Mouse (Mus musculus) heart, adult 18-20 months (tissue): ENCODE data around the gene B3gnt2. TPM values are rescaled to one million over a fixed set of nuclear protein-coding genes. Genes with fewer than 3 reads are reported as not detected.

Experiments
- DNase-seq, 2 experiments: peaks; one replicate each; pipeline ENCODE4 v3.0.0; 2021 to 2022; ENCODE audit warnings: mixed read lengths in 1 of 2
- total RNA-seq, 2 experiments: library from RNA; stranded (reverse); gene quantifications; 2 replicates each; pipeline ENCODE4 v1.2.3; 2021

The B3gnt2 gene
- total RNA-seq, 2 experiments from 2014 or later, result 2.4 to 5.9 TPM

DNA sequence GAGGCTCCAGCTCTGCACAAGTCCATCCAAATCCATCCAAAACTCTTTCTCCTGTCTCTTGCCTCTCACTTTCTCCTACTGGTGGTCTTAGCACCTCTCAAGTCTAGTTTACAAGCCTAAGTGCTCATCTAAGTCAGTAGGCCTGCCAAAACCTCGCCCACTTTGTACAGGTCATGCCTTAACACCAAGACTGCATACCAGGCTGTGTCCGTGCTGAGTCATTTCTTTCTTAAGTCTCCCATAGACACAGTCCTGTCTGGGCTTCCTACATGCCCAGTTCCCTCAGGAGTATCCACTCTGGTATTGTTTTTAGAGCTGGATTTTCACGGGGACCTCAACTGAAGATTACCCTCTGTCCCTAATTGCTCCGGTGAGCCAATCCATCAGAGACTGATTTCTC is 127.9 kb downstream of the B3gnt2 start:
- no peak for DNase-seq

DNA sequence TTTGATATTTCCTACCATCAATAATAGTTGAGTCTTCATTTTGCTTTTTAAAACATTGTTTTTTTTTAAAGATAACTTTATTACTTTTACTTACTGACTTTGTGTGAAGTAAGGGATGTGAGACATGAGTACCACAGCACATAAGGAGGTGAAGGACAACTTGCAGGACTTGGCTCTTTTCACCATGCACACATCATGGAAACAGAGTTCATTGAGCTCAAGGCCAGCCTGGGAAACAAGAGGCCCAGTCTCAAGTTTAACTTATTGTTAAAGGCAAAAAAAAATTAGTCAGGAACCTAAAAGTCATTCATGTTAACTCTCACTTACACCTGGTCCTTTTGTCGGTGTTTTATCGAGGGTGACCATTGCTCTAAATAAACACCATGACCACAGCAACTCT is 137.7 kb downstream of the B3gnt2 start:
- DNase-seq, result no peak

DNA sequence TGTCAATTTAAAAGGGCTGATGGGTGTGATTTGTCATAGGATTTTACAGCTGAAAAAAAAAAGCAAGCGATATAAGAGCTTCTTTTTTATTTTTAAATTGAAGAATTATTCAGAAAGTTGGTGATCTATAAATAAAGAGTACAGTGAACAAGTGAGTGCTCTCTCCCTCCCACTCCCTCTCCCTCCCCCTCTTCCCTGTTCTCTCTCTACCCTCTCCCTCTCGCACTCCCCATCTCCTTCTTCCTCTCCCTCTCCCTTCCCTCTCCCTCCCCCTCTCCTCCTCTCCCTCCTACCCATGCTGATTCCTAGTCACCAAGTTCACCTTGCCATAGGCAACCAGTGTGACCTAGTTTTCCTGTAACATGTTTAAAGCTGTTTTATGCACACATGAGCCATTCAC is 140.7 kb downstream of the B3gnt2 start:
- DNase-seq, result no peak

DNA sequence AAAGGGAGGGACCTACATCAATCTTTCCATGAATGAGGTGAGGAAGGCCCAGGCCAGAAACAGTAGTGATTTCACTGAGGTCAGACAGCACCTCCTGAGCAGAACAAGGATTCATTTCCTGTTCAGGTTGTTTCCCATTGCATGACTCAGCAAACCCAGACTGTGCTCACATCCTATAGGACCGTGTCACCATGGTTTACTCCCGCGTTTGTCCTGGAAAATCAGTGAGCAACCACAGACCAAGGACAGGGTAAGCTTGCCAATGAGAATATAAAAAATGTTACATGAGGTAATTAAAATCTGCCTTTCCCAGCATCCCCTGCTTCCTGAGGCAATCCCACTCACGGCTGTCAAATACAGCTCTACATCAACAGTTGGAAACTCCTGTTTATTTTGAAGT is 141.2 kb downstream of the B3gnt2 start:
- no peak for DNase-seq

DNA sequence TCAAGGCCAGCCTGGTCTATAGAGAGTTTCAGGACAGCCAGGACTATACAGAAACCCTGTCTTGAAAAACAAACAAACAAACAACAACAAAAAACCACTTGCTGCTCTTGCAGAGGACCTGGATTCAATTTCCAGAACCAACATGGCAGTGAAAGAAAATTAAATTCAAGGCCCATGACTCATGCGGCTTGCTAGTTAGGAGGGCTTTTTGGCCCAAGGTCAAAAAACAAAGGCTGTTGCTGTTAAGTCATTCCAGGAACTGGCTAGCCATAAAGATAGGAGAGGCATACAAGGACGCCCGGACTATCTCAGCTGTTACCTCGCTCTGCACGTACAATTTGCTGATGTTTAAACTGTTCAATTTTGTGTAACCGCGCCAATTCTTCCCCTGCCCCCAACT is 142.7 kb downstream of the B3gnt2 start:
- DNase-seq, result no peak

DNA sequence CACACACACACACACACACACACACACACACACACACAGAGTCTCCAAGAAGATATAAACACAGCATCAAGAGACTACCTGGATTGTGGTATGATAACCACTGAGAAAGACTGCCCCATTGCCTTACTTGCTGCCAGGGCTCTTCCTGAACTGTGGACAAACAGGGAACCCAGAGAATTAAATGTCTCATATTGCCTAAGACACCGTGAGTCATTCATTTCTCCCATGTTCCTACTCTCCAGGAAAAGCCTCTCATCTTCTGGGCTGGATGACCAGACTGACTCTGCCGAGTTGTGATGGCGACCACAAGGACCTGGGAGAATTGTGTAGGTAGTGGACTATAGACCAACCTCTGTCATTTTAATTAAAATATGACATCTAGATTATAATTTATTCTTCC is 149.4 kb downstream of the B3gnt2 start:
- no peak for DNase-seq

DNA sequence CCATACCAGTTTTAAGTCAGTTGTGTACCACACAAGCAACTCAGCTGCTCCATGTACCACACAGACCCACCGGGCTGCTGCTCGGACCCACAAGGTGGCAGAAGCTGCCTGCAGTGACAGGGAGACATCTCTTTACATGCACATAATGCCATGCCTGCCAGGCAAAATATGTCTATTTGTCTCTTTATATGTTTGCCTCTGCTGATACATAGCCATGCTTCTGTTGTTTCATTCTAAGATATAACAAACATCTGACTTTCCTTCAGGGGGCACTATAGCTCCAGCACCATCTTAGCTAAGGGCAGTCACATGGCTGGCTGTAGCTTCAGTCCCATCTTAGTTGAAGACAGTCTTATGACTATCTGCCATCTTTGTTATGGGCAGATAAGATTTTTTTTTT is 150.2 kb downstream of the B3gnt2 start:
- DNase-seq, result peak; percentile 29 to 49

Other genes starting within 250 kb of the B3gnt2 start
- gene Zrsr1, start 111.0 kb upstream of the B3gnt2 start, total RNA-seq, result 10 to 100 TPM; 18.5 to 19.3 TPM
- gene Gm28048, start 121.1 kb upstream of the B3gnt2 start, total RNA-seq, result 1 to 10 TPM; 4.7 to 5.3 TPM
- 100 to 1,000 TPM; 154 to 162 TPM for gene Commd1, start 121.4 kb upstream of the B3gnt2 start, total RNA-seq
- 100 to 1,000 TPM; 136 to 137 TPM for gene Cct4, start 129.6 kb upstream of the B3gnt2 start, total RNA-seq
- 1 to 10 TPM; 1.3 to 2.6 TPM for gene Fam161a, start 146.6 kb upstream of the B3gnt2 start, total RNA-seq